Mouse (Mus musculus) myocyte (in vitro differentiated cells): ENCODE data around the gene Plk1. TPM values are rescaled to one million over a fixed set of nuclear protein-coding genes. Genes with fewer than 3 reads are reported as not detected.

ENCODE experiments used
- H3K27me3 ChIP-seq: one replicate; pipeline ENCODE4 v1.6.1; 2011; ENCODE audit not compliant: control insufficient read depth, insufficient read depth, insufficient read length
- H3K36me3 ChIP-seq: one replicate; pipeline ENCODE4 v1.6.1; 2011; ENCODE audit not compliant: control insufficient read depth, insufficient read depth
- H3K4me2 ChIP-seq: one replicate; pipeline ENCODE4 v1.6.1; 2011; ENCODE audit warnings: low read depth, control low read depth
- H3K4me3 ChIP-seq: one replicate; pipeline ENCODE4 v1.5.1; 2011; ENCODE audit warnings: mild to moderate bottlenecking, control low read depth, moderate library complexity
- H3K79me2 ChIP-seq: one replicate; pipeline ENCODE4 v1.6.1; 2011; ENCODE audit not compliant: control insufficient read depth, insufficient read depth
- H3ac ChIP-seq: one replicate; pipeline ENCODE4 v1.6.1; 2011; ENCODE audit not compliant: control insufficient read depth, insufficient read length
- CEBPB ChIP-seq: IDR thresholded peaks from 2 replicates; pipeline ENCODE4 v1.6.1; 2011; ENCODE audit warnings: mild to moderate bottlenecking, moderate library complexity; ENCODE audit not compliant: poor library complexity, insufficient read depth, severe bottlenecking
- E2F4 ChIP-seq: IDR thresholded peaks from one replicate; pipeline ENCODE4 v1.6.1; 2011; ENCODE audit warnings: mild to moderate bottlenecking, control low read depth, moderate library complexity; ENCODE audit not compliant: insufficient read depth
- MAX ChIP-seq: IDR thresholded peaks from one replicate; pipeline ENCODE4 v1.6.1; 2011; ENCODE audit warnings: low read depth, mild to moderate bottlenecking, control low read depth
- MYOD1 ChIP-seq, 3 experiments: IDR thresholded peaks; one replicate each; pipeline ENCODE4 v1.6.1; 2011; ENCODE audit warnings: control low read depth in 2 of 3, low read depth in 2 of 3, mild to moderate bottlenecking in 2 of 3, moderate library complexity in 1 of 3; ENCODE audit not compliant: insufficient read length in 2 of 3, control insufficient read depth in 1 of 3
- MYOG ChIP-seq, 3 experiments: IDR thresholded peaks; one replicate each; pipeline ENCODE4 v1.6.1; 2011; ENCODE audit warnings: control low read depth in 2 of 3, low read depth in 2 of 3, mild to moderate bottlenecking in 2 of 3; ENCODE audit not compliant: insufficient read length in 2 of 3, control insufficient read depth in 1 of 3, insufficient read depth in 1 of 3
- POLR2A ChIP-seq: IDR thresholded peaks from one replicate; pipeline ENCODE4 v1.6.1; 2011; ENCODE audit warnings: low read depth, mild to moderate bottlenecking, control low read depth, moderate library complexity; ENCODE audit not compliant: insufficient read length
- POLR2AphosphoS2 ChIP-seq: IDR thresholded peaks from one replicate; pipeline ENCODE4 v1.6.1; 2011; ENCODE audit warnings: low read depth, control low read depth; ENCODE audit not compliant: insufficient read length
- REST ChIP-seq: IDR thresholded peaks from one replicate; pipeline ENCODE4 v1.6.1; 2011; ENCODE audit warnings: mild to moderate bottlenecking, control low read depth, moderate library complexity; ENCODE audit not compliant: insufficient read depth, insufficient read length
- SRF ChIP-seq: IDR thresholded peaks from one replicate; pipeline ENCODE4 v1.6.1; 2011; ENCODE audit warnings: low read depth; ENCODE audit not compliant: control insufficient read depth, insufficient read length
- TCF12 ChIP-seq: IDR thresholded peaks from one replicate; pipeline ENCODE4 v1.6.1; 2011; ENCODE audit warnings: mild to moderate bottlenecking, control low read depth; ENCODE audit not compliant: poor library complexity, insufficient read depth, severe bottlenecking
- TCF3 ChIP-seq: IDR thresholded peaks from one replicate; pipeline ENCODE4 v1.6.1; 2011; ENCODE audit warnings: low read depth, control low read depth; ENCODE audit not compliant: insufficient read length
- USF1 ChIP-seq: IDR thresholded peaks from one replicate; pipeline ENCODE4 v1.6.1; 2011; ENCODE audit warnings: low read depth, mild to moderate bottlenecking, control low read depth, moderate library complexity
- polyA plus RNA-seq: library from polyadenylated mRNA; unstranded; fragments of >200 nt; fragmentation: generic; extraction: Trizol; gene quantifications from one replicate; pipeline ENCODE4 v1.2.1, GENCODE M21; 2012; ENCODE audit warnings: missing spikeins

The Plk1 gene
- polyA plus RNA-seq, 1 experiment = 57.8 TPM

GRCm38 (mm10) chr7:122160037-122160436 lies 798 bp downstream of the Plk1 start:
- Histone ChIP-seq H3K4me2 (peak overlapping the region; percentile 82), H3K4me3 (peak overlapping the region; percentile 96), H3K27me3 (no peaks in the 10 kb centered on the region), H3K79me2 (peaks cover 33% of the 10 kb centered on the region), H3ac (peak overlapping the region; percentile 25), H3K36me3 (peaks cover 20% of the 10 kb centered on the region)
- TF ChIP-seq MYOG (IDR thresholded peaks at IDR 0.05; ENCODE audit: control insufficient read depth in 1 of 3, insufficient read depth in 1 of 3, insufficient read length in 2 of 3, low read depth in 2 of 3) = no peak
- no peak for TF ChIP-seq REST
- no peak for TF ChIP-seq CEBPB
- no peak for TF ChIP-seq TCF3

DNA sequence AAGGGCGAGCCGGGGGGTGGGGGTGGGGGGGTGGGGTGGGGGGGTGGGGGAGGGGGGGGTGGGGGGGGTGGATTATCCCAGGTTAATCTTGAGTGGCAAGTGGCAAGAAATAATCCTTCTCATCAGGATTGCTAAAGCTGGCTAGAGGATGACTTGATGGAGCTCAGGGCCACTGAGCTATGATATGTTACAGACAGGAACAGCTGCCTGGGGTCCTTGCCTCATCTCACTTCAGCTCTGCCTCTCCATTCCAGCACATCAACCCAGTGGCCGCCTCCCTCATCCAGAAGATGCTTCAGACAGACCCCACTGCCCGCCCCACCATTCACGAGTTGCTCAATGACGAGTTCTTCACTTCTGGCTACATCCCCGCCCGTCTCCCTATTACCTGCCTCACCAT lies 4.5 kb downstream of the Plk1 start:
- Histone ChIP-seq H3K4me3 (no peak overlapping the region), H3K4me2 (no peak overlapping the region), H3K36me3 (peaks cover 20% of the 10 kb centered on the region), H3K79me2 (peaks cover 31% of the 10 kb centered on the region), H3ac (no peak overlapping the region), H3K27me3 (no peaks in the 10 kb centered on the region)
- peak in 2 of 3 experiments; percentile 60 to 61 for TF ChIP-seq MYOD1 (IDR thresholded peaks at IDR 0.05; ENCODE audit: control insufficient read depth in 1 of 3, insufficient read length in 2 of 3, low read depth in 2 of 3)
- TF ChIP-seq POLR2AphosphoS2 = no peak
- TF ChIP-seq REST = no peak

- no peak for TF ChIP-seq E2F4
- no peak for TF ChIP-seq USF1
- TF ChIP-seq TCF12 = peak; percentile 78
- TF ChIP-seq MYOG (IDR thresholded peaks at IDR 0.05; ENCODE audit: control insufficient read depth in 1 of 3, insufficient read depth in 1 of 3, insufficient read length in 2 of 3, low read depth in 2 of 3) = peak in 1 of 3 experiments; percentile 73
- TF ChIP-seq REST = no peak
- no peak for TF ChIP-seq POLR2AphosphoS2
- no peak for TF ChIP-seq SRF
- peak; percentile 92 to 100 (median 98) for TF ChIP-seq MYOD1 (IDR thresholded peaks at IDR 0.05; ENCODE audit: control insufficient read depth in 1 of 3, insufficient read length in 2 of 3, low read depth in 2 of 3)
- TF ChIP-seq TCF3 = peak; percentile 60
- peaks cover 20% of the 10 kb centered on the region for H3K36me3 ChIP-seq
- no peaks in the 10 kb centered on the region for H3K27me3 ChIP-seq
- H3K79me2 ChIP-seq = peaks cover 5% of the 10 kb centered on the region
- H3ac ChIP-seq = no peak overlapping the region
- H3K4me3 ChIP-seq = no peak overlapping the region
- peak overlapping the region; percentile 38 for H3K4me2 ChIP-seq
These were observed 8.0 kb downstream of the Plk1 start for GRCm38 (mm10) chr7:122167203-122167602.

GRCm38 (mm10) chr7:122170705-122171104 lies 11.5 kb downstream of the Plk1 start:
- Histone ChIP-seq H3K36me3 (no peaks in the 10 kb centered on the region), H3K79me2 (no peaks in the 10 kb centered on the region), H3K4me3 (no peak overlapping the region), H3K4me2 (no peak overlapping the region), H3ac (no peak overlapping the region), H3K27me3 (no peaks in the 10 kb centered on the region)
- TF ChIP-seq TCF12 = no peak
- TF ChIP-seq REST = no peak
- TF ChIP-seq MYOG (IDR thresholded peaks at IDR 0.05; ENCODE audit: control insufficient read depth in 1 of 3, insufficient read depth in 1 of 3, insufficient read length in 2 of 3, low read depth in 2 of 3) = no peak
- TF ChIP-seq E2F4 = no peak
- TF ChIP-seq MAX = no peak
- no peak for TF ChIP-seq USF1

GRCm38 (mm10) chr7:122171613-122172012 lies 12.4 kb downstream of the Plk1 start:
- H3K36me3 ChIP-seq = no peaks in the 10 kb centered on the region
- H3K27me3 ChIP-seq = peaks cover 4% of the 10 kb centered on the region
- TF ChIP-seq MYOG (IDR thresholded peaks at IDR 0.05; ENCODE audit: control insufficient read depth in 1 of 3, insufficient read depth in 1 of 3, insufficient read length in 2 of 3, low read depth in 2 of 3) (no peak), CEBPB (no peak), REST (no peak), MAX (no peak), MYOD1 (IDR thresholded peaks at IDR 0.05; ENCODE audit: control insufficient read depth in 1 of 3, insufficient read length in 2 of 3, low read depth in 2 of 3) (no peak), POLR2A (no peak), TCF12 (no peak), SRF (no peak), POLR2AphosphoS2 (no peak), E2F4 (no peak), USF1 (no peak), TCF3 (no peak)
- H3K4me2 ChIP-seq = no peak overlapping the region
- H3ac ChIP-seq = no peak overlapping the region
- no peaks in the 10 kb centered on the region for H3K79me2 ChIP-seq
- H3K4me3 ChIP-seq = no peak overlapping the region
